Mouse (Mus musculus): ENCODE results near the gene Pcnx. TPM values are rescaled to one million over a fixed set of nuclear protein-coding genes. Genes with fewer than 3 reads are reported as not detected.

The Pcnx gene
- total RNA-seq, 1 experiment = 24.9 TPM

DNA sequence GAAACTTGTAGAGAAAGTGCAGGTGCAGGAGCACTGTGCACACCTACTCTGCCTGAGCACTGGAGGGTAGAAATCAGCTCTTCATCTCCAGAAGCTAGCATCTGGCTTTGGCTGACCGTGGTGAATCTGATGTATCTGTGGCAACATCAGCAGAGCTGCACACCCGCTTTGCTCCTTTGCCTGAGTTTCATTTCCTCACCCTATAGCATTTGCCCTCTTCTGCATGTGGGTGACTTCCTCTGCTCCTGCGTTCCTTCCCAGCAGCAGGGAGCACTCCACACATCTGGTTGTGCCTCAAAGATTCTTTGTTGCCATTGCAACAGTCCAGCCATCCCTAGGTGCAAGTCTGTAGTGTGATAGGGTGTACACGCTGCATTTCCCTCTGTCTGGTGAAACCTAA, 132.3 kb downstream of the Pcnx start:
- no peak for TF ChIP-seq ZNF384 (IDR thresholded peaks at IDR 0.05; ENCODE audit: low read depth, low read length)
- TF ChIP-seq MAFK (IDR thresholded peaks at IDR 0.05; ENCODE audit: insufficient read depth, low read depth, low read length) = no peak
- no peak for TF ChIP-seq HCFC1 (IDR thresholded peaks at IDR 0.05; ENCODE audit: borderline replicate concordance, insufficient read depth, low read length)
- peaks cover 0 to 4% of the 10 kb centered on the region in 2 experiments; a peak in 1 of 4 replicates for H3K4me1 ChIP-seq (ENCODE audit: control insufficient read depth in 2 of 2, insufficient read depth in 2 of 2, low read length in 2 of 2, poor library complexity in 1 of 2)
- in situ Hi-C loops (cut with MboI; ENCODE audit: low sequenced_read_pairs in 2 of 2, unreplicated experiment in 2 of 2) = loop anchor here in 1 of 2 experiments (25.0 kb wide), 2 partner anchors 95 to 495 kb away; no protein-coding TSS in a partner anchor
- no peaks in the 10 kb centered on the region for H3K9me3 ChIP-seq (ENCODE audit: control insufficient read depth, insufficient read depth, low read depth, low read length)
- no peak overlapping the region for H3K9ac ChIP-seq (ENCODE audit: insufficient read depth, low read depth, low read length, poor library complexity, severe bottlenecking)
- H3K36me3 ChIP-seq (ENCODE audit: control insufficient read depth, insufficient read depth, low read length, poor library complexity, severe bottlenecking) = peaks cover 25% of the 10 kb centered on the region; the same call in 1 of the 2 replicates
- H3K4me3 ChIP-seq (ENCODE audit: insufficient read depth in 1 of 2, low read depth in 1 of 2, low read length in 2 of 2, poor library complexity in 1 of 2, severe bottlenecking in 1 of 2) = no peak overlapping the region
- DNase-seq (ENCODE audit: low read depth, low spot score) = no peak
- H3K27ac ChIP-seq (ENCODE audit: insufficient read depth, low read depth, low read length, poor library complexity, severe bottlenecking) = no peak overlapping the region

DNA sequence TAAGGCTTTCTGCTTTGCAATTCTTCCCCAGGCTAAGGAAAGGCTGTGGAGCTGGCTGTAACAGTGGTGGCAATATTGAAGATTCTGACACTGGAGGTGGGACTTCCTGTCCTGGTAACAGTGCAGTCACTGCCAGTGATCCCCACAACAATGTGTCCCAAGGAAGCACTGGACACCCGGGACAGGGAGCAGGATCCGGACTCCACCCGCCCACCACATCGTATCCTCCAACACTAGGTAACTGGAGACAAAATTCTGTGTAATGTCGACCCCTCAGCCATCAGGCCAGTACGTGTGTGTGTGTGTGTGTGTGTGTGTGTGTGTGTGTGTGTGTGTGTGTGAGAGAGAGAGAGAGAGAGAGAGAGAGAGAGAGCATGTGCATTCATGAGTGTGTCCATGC, 133.2 kb downstream of the Pcnx start:
- DNase-seq (ENCODE audit: low read depth, low spot score) = no peak
- H3K4me3 ChIP-seq (ENCODE audit: insufficient read depth in 1 of 2, low read depth in 1 of 2, low read length in 2 of 2, poor library complexity in 1 of 2, severe bottlenecking in 1 of 2) = no peak overlapping the region
- H3K9me3 ChIP-seq (ENCODE audit: control insufficient read depth, insufficient read depth, low read depth, low read length) = no peaks in the 10 kb centered on the region
- in situ Hi-C loops (cut with MboI; ENCODE audit: low sequenced_read_pairs in 2 of 2, unreplicated experiment in 2 of 2) = loop anchor here in 1 of 2 experiments (25.0 kb wide), 2 partner anchors 94 to 494 kb away; no protein-coding TSS in a partner anchor
- TF ChIP-seq ZNF384 (IDR thresholded peaks at IDR 0.05; ENCODE audit: low read depth, low read length) = no peak
- TF ChIP-seq ZC3H11A (IDR thresholded peaks at IDR 0.05; ENCODE audit: borderline replicate concordance, low read depth, low read length) = no peak
- TF ChIP-seq HCFC1 (IDR thresholded peaks at IDR 0.05; ENCODE audit: borderline replicate concordance, insufficient read depth, low read length) = no peak
- no peak for TF ChIP-seq MAFK (IDR thresholded peaks at IDR 0.05; ENCODE audit: insufficient read depth, low read depth, low read length)
- TF ChIP-seq CHD2 (IDR thresholded peaks at IDR 0.05; ENCODE audit: low read depth, low read length) = no peak
- no peak overlapping the region for H3K9ac ChIP-seq (ENCODE audit: insufficient read depth, low read depth, low read length, poor library complexity, severe bottlenecking)
- H3K4me1 ChIP-seq (ENCODE audit: control insufficient read depth in 2 of 2, insufficient read depth in 2 of 2, low read length in 2 of 2, poor library complexity in 1 of 2) = peaks cover under 1 to 4% of the 10 kb centered on the region in 2 experiments; a peak in 1 of 4 replicates
- no peak overlapping the region for H3K27ac ChIP-seq (ENCODE audit: insufficient read depth, low read depth, low read length, poor library complexity, severe bottlenecking)
- peaks cover 25% of the 10 kb centered on the region; the same call in 1 of the 2 replicates for H3K36me3 ChIP-seq (ENCODE audit: control insufficient read depth, insufficient read depth, low read length, poor library complexity, severe bottlenecking)

DNA sequence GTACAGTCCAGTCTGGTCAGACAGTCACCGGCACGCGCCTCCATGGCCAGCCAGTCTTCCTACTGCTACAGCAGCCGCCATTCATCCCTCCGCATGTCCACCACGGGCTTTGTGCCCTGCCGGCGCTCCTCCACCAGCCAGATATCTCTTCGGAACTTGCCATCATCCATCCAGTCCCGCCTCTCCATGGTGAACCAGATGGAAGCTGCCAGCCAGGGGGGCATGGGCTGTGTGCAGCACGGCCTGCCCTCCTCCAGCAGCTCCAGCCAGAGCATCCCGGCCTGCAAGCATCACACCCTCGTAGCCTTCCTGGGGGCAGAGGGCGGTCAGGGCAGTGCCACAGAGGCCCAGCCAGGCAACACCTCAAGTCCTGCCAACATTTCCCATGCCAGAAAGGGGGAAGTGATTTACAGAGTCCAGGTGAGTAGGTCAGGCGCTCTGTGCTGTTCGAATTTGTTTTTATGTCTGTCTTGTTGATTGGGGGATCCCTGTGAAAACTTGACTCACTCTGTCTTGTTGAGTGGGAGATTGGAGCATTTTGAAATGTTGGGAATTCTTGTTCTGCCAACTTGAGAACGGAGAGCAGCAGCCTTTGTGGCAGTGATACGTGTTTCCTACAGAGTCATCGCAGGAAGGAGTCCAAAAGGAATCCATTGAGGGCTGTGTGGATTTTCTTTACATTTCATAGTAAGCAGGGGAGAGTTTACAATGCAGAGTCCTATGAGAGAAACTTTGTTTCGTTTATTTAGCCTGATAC, 135.3 kb downstream of the Pcnx start:
- no peak for TF ChIP-seq MAFK (IDR thresholded peaks at IDR 0.05; ENCODE audit: insufficient read depth, low read depth, low read length)
- no peak for TF ChIP-seq ZC3H11A (IDR thresholded peaks at IDR 0.05; ENCODE audit: borderline replicate concordance, low read depth, low read length)
- TF ChIP-seq HCFC1 (IDR thresholded peaks at IDR 0.05; ENCODE audit: borderline replicate concordance, insufficient read depth, low read length) = no peak
- in situ Hi-C loops (cut with MboI; ENCODE audit: low sequenced_read_pairs in 2 of 2, unreplicated experiment in 2 of 2) = loop anchor here in 1 of 2 experiments (25.0 kb wide), 2 partner anchors 92 to 492 kb away; no protein-coding TSS in a partner anchor
- DNase-seq (ENCODE audit: low read depth, low spot score) = no peak
- 0 out of 4 replicates have a peak overlapping the region, but pooled peaks of 1 of the 2 experiments have one; percentile 3 for H3K4me3 ChIP-seq (ENCODE audit: insufficient read depth in 1 of 2, low read depth in 1 of 2, low read length in 2 of 2, poor library complexity in 1 of 2, severe bottlenecking in 1 of 2)
- no peaks in the 10 kb centered on the region for H3K9me3 ChIP-seq (ENCODE audit: control insufficient read depth, insufficient read depth, low read depth, low read length)
- peaks cover 25% of the 10 kb centered on the region; the same call in 1 of the 2 replicates for H3K36me3 ChIP-seq (ENCODE audit: control insufficient read depth, insufficient read depth, low read length, poor library complexity, severe bottlenecking)
- H3K4me1 ChIP-seq (ENCODE audit: control insufficient read depth in 2 of 2, insufficient read depth in 2 of 2, low read length in 2 of 2, poor library complexity in 1 of 2) = peaks cover 2 to 4% of the 10 kb centered on the region in 2 experiments; a peak in 2 of 4 replicates
- no peak overlapping the region for H3K27ac ChIP-seq (ENCODE audit: insufficient read depth, low read depth, low read length, poor library complexity, severe bottlenecking)
- no peak overlapping the region for H3K9ac ChIP-seq (ENCODE audit: insufficient read depth, low read depth, low read length, poor library complexity, severe bottlenecking)

DNA sequence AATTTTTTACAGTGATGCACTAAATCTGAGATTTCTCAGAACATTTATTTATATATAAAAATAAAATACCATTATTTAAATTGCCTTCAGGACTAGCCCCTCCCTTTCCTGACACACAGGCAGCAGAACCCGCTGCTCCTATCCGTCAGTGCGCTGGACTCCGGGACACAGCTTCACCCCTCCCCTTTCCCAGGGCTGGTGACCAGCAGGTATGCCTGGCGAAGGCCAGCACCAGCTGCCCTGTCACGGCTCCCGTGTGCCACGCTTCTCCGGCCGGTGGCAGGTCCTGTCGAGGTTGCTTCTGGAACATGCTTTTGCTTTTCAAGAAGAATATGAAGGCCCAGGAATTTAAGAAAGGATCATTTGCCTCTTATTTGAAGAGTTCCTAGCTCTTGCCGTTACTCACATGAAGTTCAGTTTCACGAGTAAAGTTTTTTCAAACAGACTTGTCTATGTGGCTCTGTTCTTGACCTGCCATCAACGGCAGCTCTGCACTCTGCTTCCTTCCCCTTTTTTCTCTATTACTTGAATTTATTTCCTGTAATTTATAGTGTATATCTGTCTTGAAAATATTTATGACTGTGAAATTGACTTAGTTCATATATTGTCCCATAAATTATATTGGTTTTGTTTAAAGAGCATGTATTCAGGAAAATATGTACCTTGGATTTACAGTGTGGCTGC, 137.0 kb downstream of the Pcnx start:
- no peak overlapping the region for H3K4me3 ChIP-seq (ENCODE audit: insufficient read depth in 1 of 2, low read depth in 1 of 2, low read length in 2 of 2, poor library complexity in 1 of 2, severe bottlenecking in 1 of 2)
- no peak overlapping the region for H3K9ac ChIP-seq (ENCODE audit: insufficient read depth, low read depth, low read length, poor library complexity, severe bottlenecking)
- in situ Hi-C loops (cut with MboI; ENCODE audit: low sequenced_read_pairs in 2 of 2, unreplicated experiment in 2 of 2) = loop anchor here in 1 of 2 experiments (25.0 kb wide), 2 partner anchors 90 to 490 kb away; no protein-coding TSS in a partner anchor
- no peak for TF ChIP-seq HCFC1 (IDR thresholded peaks at IDR 0.05; ENCODE audit: borderline replicate concordance, insufficient read depth, low read length)
- no peak for TF ChIP-seq CHD2 (IDR thresholded peaks at IDR 0.05; ENCODE audit: low read depth, low read length)
- no peak for TF ChIP-seq ZC3H11A (IDR thresholded peaks at IDR 0.05; ENCODE audit: borderline replicate concordance, low read depth, low read length)
- TF ChIP-seq ZNF384 (IDR thresholded peaks at IDR 0.05; ENCODE audit: low read depth, low read length) = no peak
- no peak for TF ChIP-seq MAFK (IDR thresholded peaks at IDR 0.05; ENCODE audit: insufficient read depth, low read depth, low read length)
- H3K4me1 ChIP-seq (ENCODE audit: control insufficient read depth in 2 of 2, insufficient read depth in 2 of 2, low read length in 2 of 2, poor library complexity in 1 of 2) = peaks cover 2 to 4% of the 10 kb centered on the region in 2 experiments; a peak in 2 of 4 replicates
- no peaks in the 10 kb centered on the region for H3K9me3 ChIP-seq (ENCODE audit: control insufficient read depth, insufficient read depth, low read depth, low read length)
- peaks cover 16% of the 10 kb centered on the region; the same call in 1 of the 2 replicates for H3K36me3 ChIP-seq (ENCODE audit: control insufficient read depth, insufficient read depth, low read length, poor library complexity, severe bottlenecking)
- no peak for DNase-seq (ENCODE audit: low read depth, low spot score)
- H3K27ac ChIP-seq (ENCODE audit: insufficient read depth, low read depth, low read length, poor library complexity, severe bottlenecking) = no peak overlapping the region
